In genomic region chr6:128065982-128066381, GRCm38 (mm10) we compare ENCODE assay signal across 8 mouse cellular contexts.
A peak's percentile ranks its signal among the peaks of the same experiment; 100 is the strongest.
DNase-seq lines count a peak whose midpoint lies in the region; ATAC-seq and TF ChIP-seq lines count a peak whose summit lies in the region.

No protein-coding gene starts in this region.

- DNase-seq in gastrocnemius, adult 2 months, result peak; percentile 53
- DNase-seq in gastrocnemius, postnatal 10 days, result no peak
- no peak for DNase-seq in ES-E14 (ENCODE audit: low read depth, low spot score)
- DNase-seq in forelimb bud, embryonic 11.5 days (ENCODE audit: low read depth, low spot score), result peak; percentile 58
- no peak for DNase-seq in ovary, postnatal 36 days (ENCODE audit: low spot score)
- no peak for DNase-seq in right cerebral cortex, postnatal 4 days
- DNase-seq in left cerebral cortex, adult 9 months (ENCODE audit: low spot score in 2 of 2), result no peak

- no peaks in the 10 kb centered on the region; the same call in 1 of the 2 replicates for H3K36me3 ChIP-seq in ES-E14 (ENCODE audit: control insufficient read depth, insufficient read depth, low read length, poor library complexity, severe bottlenecking)
- no peaks in the 10 kb centered on the region for H3K36me3 ChIP-seq in liver, embryonic 16.5 days (ENCODE audit: control insufficient read depth, insufficient read depth)

- no peak for TF ChIP-seq CTCF in gastrocnemius, adult 2 months (IDR thresholded peaks at IDR 0.05)

- H3K4me2 ChIP-seq in liver, embryonic 16.5 days (ENCODE audit: low read depth, low read length), result no peak overlapping the region

- intact Hi-C loops in gastrocnemius, adult 2 months (cut with DNase I), result no loop called here

- no peaks in the 10 kb centered on the region for H3K9me3 ChIP-seq in ES-E14 (ENCODE audit: control insufficient read depth, insufficient read depth, low read depth, low read length)
- no peaks in the 10 kb centered on the region for H3K9me3 ChIP-seq in liver, embryonic 16.5 days (replicated peaks; ENCODE audit: control insufficient read depth, low read length)

- H3K27me3 ChIP-seq in liver, embryonic 16.5 days (ENCODE audit: control insufficient read depth, insufficient read depth, low read depth, low read length), result no peaks in the 10 kb centered on the region

- peak overlapping the region; percentile 26; the same call in 1 of the 2 replicates for H3K4me3 ChIP-seq in gastrocnemius, adult 2 months
- H3K4me3 ChIP-seq in ES-E14 (ENCODE audit: insufficient read depth in 1 of 2, low read depth in 1 of 2, low read length in 2 of 2, poor library complexity in 1 of 2, severe bottlenecking in 1 of 2), result no peak overlapping the region
- no peak overlapping the region for H3K4me3 ChIP-seq in liver, embryonic 16.5 days (ENCODE audit: low read depth, low read length)

- peak; percentile 39; the same call in 1 of the 2 replicates for ATAC-seq in liver, embryonic 16.5 days (ENCODE audit: low read depth)

- H3K27ac ChIP-seq in gastrocnemius, adult 2 months, result peak overlapping the region; percentile 78
- no peak overlapping the region for H3K27ac ChIP-seq in ES-E14 (ENCODE audit: insufficient read depth, low read depth, low read length, poor library complexity, severe bottlenecking)
- no peak overlapping the region for H3K27ac ChIP-seq in liver, embryonic 16.5 days (ENCODE audit: low read length)

- 0 out of 2 replicates have a peak overlapping the region, but pooled peaks have one; percentile 15 for H3K9ac ChIP-seq in ES-E14 (ENCODE audit: insufficient read depth, low read depth, low read length, poor library complexity, severe bottlenecking)
- H3K9ac ChIP-seq in liver, embryonic 16.5 days (ENCODE audit: low read depth, low read length), result no peak overlapping the region

- peaks cover 0 to 8% of the 10 kb centered on the region in 2 experiments; a peak in 3 of 4 replicates for H3K4me1 ChIP-seq in ES-E14 (ENCODE audit: control insufficient read depth in 2 of 2, insufficient read depth in 2 of 2, low read length in 2 of 2, poor library complexity in 1 of 2)
- H3K4me1 ChIP-seq in liver, embryonic 16.5 days (ENCODE audit: control insufficient read depth, low read depth, low read length), result peaks cover 7% of the 10 kb centered on the region

- 22% methylated on average over 7 of the region's 7 CpGs for WGBS in liver, embryonic 16.5 days (ENCODE audit: insufficient replicate concordance)

- in situ Hi-C loops in ES-E14 (cut with MboI; ENCODE audit: low sequenced_read_pairs in 2 of 2, unreplicated experiment in 2 of 2), result no loop called here

TF ChIP-seq in ES-E14, 5 proteins besides CTCF, POLR2A, EP300 and RAD21:
- TF ChIP-seq ZNF384 (IDR thresholded peaks at IDR 0.05; ENCODE audit: low read depth, low read length) (no peak), HCFC1 (IDR thresholded peaks at IDR 0.05; ENCODE audit: borderline replicate concordance, insufficient read depth, low read length) (no peak), MAFK (IDR thresholded peaks at IDR 0.05; ENCODE audit: insufficient read depth, low read depth, low read length) (no peak), ZC3H11A (IDR thresholded peaks at IDR 0.05; ENCODE audit: borderline replicate concordance, low read depth, low read length) (no peak)

Comparison
In these comparisons a context has a peak if more than half of its experiments do, and no peak if none do; other contexts are left out.
1. DNase-seq: peak in gastrocnemius, adult 2 months (single experiment) and forelimb bud, embryonic 11.5 days (single experiment); none in gastrocnemius, postnatal 10 days (single experiment), ES-E14 (single experiment), ovary, postnatal 36 days (single experiment), right cerebral cortex, postnatal 4 days (single experiment) and left cerebral cortex, adult 9 months (0 of 2).